Mouse (Mus musculus) limb, embryonic 15.5 days (tissue): ENCODE data around the gene Plod2. TPM values are rescaled to one million over a fixed set of nuclear protein-coding genes. Genes with fewer than 3 reads are reported as not detected.

Experiments
- ATAC-seq: fragments of 200-750 bp; cut with Nextera tagmentation; 2 replicates; pipeline ENCODE4 v1.8.0; 2017; ENCODE audit warnings: low read depth, moderate TSS enrichment; ENCODE audit not compliant: insufficient number of reproducible peaks, low FRiP score, low TSS enrichment
- H3K27ac ChIP-seq: fragments of 300-500 bp; sonication (generic); 2 replicates; pipeline ENCODE4 v1.5.1; 2015; ENCODE audit warnings: moderate library complexity, mild to moderate bottlenecking, inconsistent platforms
- H3K27me3 ChIP-seq: fragments of 300-500 bp; sonication (generic); 2 replicates; pipeline ENCODE4 v1.6.1; 2015; ENCODE audit warnings: inconsistent platforms
- H3K36me3 ChIP-seq: fragments of 300-500 bp; sonication (generic); 2 replicates; pipeline ENCODE4 v1.6.1; 2015; ENCODE audit warnings: inconsistent platforms
- H3K4me1 ChIP-seq: fragments of 300-500 bp; sonication (generic); 2 replicates; pipeline ENCODE4 v1.6.1; 2015; ENCODE audit warnings: inconsistent platforms
- H3K4me2 ChIP-seq: fragments of 300-500 bp; sonication (generic); 2 replicates; pipeline ENCODE4 v1.6.1; 2015; ENCODE audit warnings: mild to moderate bottlenecking, inconsistent platforms
- H3K4me3 ChIP-seq: fragments of 300-500 bp; sonication (generic); 2 replicates; pipeline ENCODE4 v1.5.1; 2015; ENCODE audit warnings: mild to moderate bottlenecking, inconsistent platforms
- H3K9ac ChIP-seq: fragments of 300-500 bp; sonication (generic); 2 replicates; pipeline ENCODE4 v1.6.1; 2015; ENCODE audit warnings: inconsistent platforms
- H3K9me3 ChIP-seq: fragments of 300-500 bp; sonication (generic); 2 replicates; pipeline ENCODE4 v1.6.1; 2016; ENCODE audit warnings: inconsistent platforms
- WGBS: fragments of 180-500 bp; shearing (Covaris S2); methylation state at CpG from one replicate; pipeline ENCODE4 v1.1.7; 2015; 5-methylcytosine and 5-hydroxymethylcytosine counted together
- polyA plus RNA-seq: library from polyadenylated mRNA; unstranded; fragments of >200 nt; fragmentation: Nextera tagmentation; extraction: Ambion mirVana; gene quantifications from 2 replicates; pipeline ENCODE4 v1.2.1, GENCODE M21; 2015

Plod2 gene
- polyA plus RNA-seq, 1 experiment from 2014 or later = 55.2 TPM

GRCm38 (mm10) chr9:92603541-92603940 is 61.5 kb downstream of the Plod2 start:
- Histone ChIP-seq H3K4me3 (no peak overlapping the region), H3K4me1 (no peaks in the 10 kb centered on the region), H3K9ac (no peak overlapping the region), H3K4me2 (no peak overlapping the region), H3K9me3 (no peaks in the 10 kb centered on the region), H3K36me3 (peaks cover 21% of the 10 kb centered on the region), H3K27ac (no peak overlapping the region), H3K27me3 (no peaks in the 10 kb centered on the region)
- 77% methylated on average over 4 of the region's 4 CpGs for WGBS
- ATAC-seq = no peak

DNA sequence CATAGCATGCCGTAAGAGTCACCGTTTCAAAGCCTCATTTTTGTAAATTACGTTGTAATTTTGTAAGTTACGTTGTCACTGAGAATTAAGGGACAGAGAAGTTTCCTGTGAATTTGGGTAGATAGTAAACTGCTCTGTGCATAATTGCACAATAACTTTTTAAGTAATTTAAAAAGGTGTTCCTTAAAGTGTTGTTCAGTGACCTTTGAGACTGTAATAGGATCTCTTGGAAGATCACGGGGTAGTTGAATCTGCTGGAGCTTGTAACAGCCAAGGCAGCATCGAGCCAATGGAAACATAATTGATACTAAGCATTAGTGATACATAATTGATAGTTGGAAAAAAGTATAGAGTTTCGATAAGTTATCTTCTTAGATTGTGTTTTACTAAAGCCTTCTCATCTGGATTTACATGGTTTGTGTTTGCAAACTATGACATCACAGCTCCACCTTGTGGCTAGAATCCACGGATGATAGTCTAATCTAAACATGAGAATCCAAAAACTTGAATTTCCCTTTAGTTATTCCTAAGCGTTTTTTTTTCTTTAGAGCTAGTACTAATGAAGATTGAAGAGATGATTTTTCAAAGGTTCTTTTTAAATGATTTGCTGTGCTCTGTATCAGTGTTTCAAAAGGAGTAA is 68.7 kb downstream of the Plod2 start:
- H3K9ac ChIP-seq = no peak overlapping the region
- H3K4me1 ChIP-seq = 0 out of 2 replicates have a peak, but pooled peaks cover 3% of the 10 kb centered on the region
- peaks cover 9% of the 10 kb centered on the region; the same call in 1 of the 2 replicates for H3K36me3 ChIP-seq
- ATAC-seq = no peak
- WGBS = 47% methylated on average over 9 of the region's 9 CpGs
- H3K4me3 ChIP-seq = no peak overlapping the region
- H3K4me2 ChIP-seq = no peak overlapping the region
- no peak overlapping the region for H3K27ac ChIP-seq
- H3K9me3 ChIP-seq = no peaks in the 10 kb centered on the region
- no peaks in the 10 kb centered on the region for H3K27me3 ChIP-seq

GRCm38 (mm10) chr9:92612641-92613040 is 70.6 kb downstream of the Plod2 start:
- no peak overlapping the region for H3K9ac ChIP-seq
- WGBS = 82% methylated on average over 15 of the region's 15 CpGs
- H3K4me2 ChIP-seq = no peak overlapping the region

GRCm38 (mm10) chr9:92613206-92613605 is 71.2 kb downstream of the Plod2 start:
- Histone ChIP-seq H3K4me1 (0 out of 2 replicates have a peak, but pooled peaks cover 3% of the 10 kb centered on the region), H3K27me3 (no peaks in the 10 kb centered on the region), H3K36me3 (0 out of 2 replicates have a peak, but pooled peaks cover 2% of the 10 kb centered on the region), H3K27ac (no peak overlapping the region), H3K9ac (no peak overlapping the region), H3K9me3 (no peaks in the 10 kb centered on the region), H3K4me2 (no peak overlapping the region), H3K4me3 (no peak overlapping the region)
- ATAC-seq = no peak
- WGBS = 73% methylated on average over 8 of the region's 8 CpGs

More at GRCm38 (mm10) chr9:92612641-92613040, 70.6 kb downstream of the Plod2 start:
- H3K36me3 ChIP-seq = 0 out of 2 replicates have a peak, but pooled peaks cover 4% of the 10 kb centered on the region
- no peak overlapping the region for H3K4me3 ChIP-seq
- 0 out of 2 replicates have a peak, but pooled peaks cover 3% of the 10 kb centered on the region for H3K4me1 ChIP-seq
- no peaks in the 10 kb centered on the region for H3K9me3 ChIP-seq
- H3K27ac ChIP-seq = no peak overlapping the region
- H3K27me3 ChIP-seq = no peaks in the 10 kb centered on the region
- ATAC-seq = no peak

GRCm38 (mm10) chr9:92616418-92616817 is 74.4 kb downstream of the Plod2 start:
- ATAC-seq = no peak
- WGBS = 92% methylated on average over 2 of the region's 2 CpGs
- H3K27me3 ChIP-seq = no peaks in the 10 kb centered on the region

GRCm38 (mm10) chr9:92617376-92617775 is 75.4 kb downstream of the Plod2 start:
- Histone ChIP-seq H3K27me3 (no peaks in the 10 kb centered on the region), H3K4me1 (0 out of 2 replicates have a peak, but pooled peaks cover 2% of the 10 kb centered on the region), H3K36me3 (no peaks in the 10 kb centered on the region), H3K4me2 (no peak overlapping the region), H3K4me3 (no peak overlapping the region), H3K9ac (no peak overlapping the region), H3K27ac (no peak overlapping the region), H3K9me3 (no peaks in the 10 kb centered on the region)
- ATAC-seq = no peak
- 57% methylated on average over 2 of the region's 2 CpGs for WGBS

More at GRCm38 (mm10) chr9:92616418-92616817, 74.4 kb downstream of the Plod2 start:
- H3K4me1 ChIP-seq = 0 out of 2 replicates have a peak, but pooled peaks cover 3% of the 10 kb centered on the region
- no peak overlapping the region for H3K27ac ChIP-seq
- no peak overlapping the region for H3K9ac ChIP-seq
- no peaks in the 10 kb centered on the region for H3K36me3 ChIP-seq
- H3K4me3 ChIP-seq = no peak overlapping the region
- no peaks in the 10 kb centered on the region for H3K9me3 ChIP-seq
- no peak overlapping the region for H3K4me2 ChIP-seq

- Histone ChIP-seq H3K4me1 (no peaks in the 10 kb centered on the region), H3K9me3 (no peaks in the 10 kb centered on the region), H3K9ac (no peak overlapping the region), H3K4me2 (no peak overlapping the region), H3K36me3 (no peaks in the 10 kb centered on the region), H3K4me3 (no peak overlapping the region), H3K27ac (no peak overlapping the region), H3K27me3 (no peaks in the 10 kb centered on the region)
- no peak for ATAC-seq
- 81% methylated on average over 1 of the region's 1 CpGs for WGBS
Observed at GRCm38 (mm10) chr9:92620088-92620487, 78.1 kb downstream of the Plod2 start.

- Histone ChIP-seq H3K36me3 (no peaks in the 10 kb centered on the region), H3K9me3 (no peaks in the 10 kb centered on the region), H3K4me3 (no peak overlapping the region), H3K27me3 (no peaks in the 10 kb centered on the region), H3K9ac (no peak overlapping the region), H3K4me2 (no peak overlapping the region), H3K4me1 (no peaks in the 10 kb centered on the region), H3K27ac (no peak overlapping the region)
- WGBS = 56% methylated on average over 3 of the region's 3 CpGs
- no peak for ATAC-seq
Observed at GRCm38 (mm10) chr9:92621246-92621645, 79.2 kb downstream of the Plod2 start.

DNA sequence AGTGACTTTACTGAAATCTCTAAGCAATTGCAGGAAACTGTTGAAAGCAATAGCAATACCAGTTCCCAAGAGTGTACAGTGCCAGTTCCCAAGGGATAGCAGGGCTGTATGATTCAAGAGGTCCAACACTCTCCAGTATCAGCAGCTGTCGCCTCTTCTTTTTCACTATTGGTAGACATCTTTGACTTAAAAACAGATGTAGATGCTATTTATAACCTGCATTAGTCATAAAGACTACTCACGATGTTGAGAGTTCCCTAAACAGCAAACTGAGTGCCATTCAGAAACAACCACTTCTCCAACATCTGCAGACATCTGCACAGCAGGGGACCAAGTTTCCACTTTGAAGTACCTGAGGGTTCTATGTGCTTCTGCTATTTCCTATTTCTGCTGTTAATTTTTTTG is 79.9 kb downstream of the Plod2 start:
- Histone ChIP-seq H3K27me3 (no peaks in the 10 kb centered on the region), H3K4me1 (no peaks in the 10 kb centered on the region)

DNA sequence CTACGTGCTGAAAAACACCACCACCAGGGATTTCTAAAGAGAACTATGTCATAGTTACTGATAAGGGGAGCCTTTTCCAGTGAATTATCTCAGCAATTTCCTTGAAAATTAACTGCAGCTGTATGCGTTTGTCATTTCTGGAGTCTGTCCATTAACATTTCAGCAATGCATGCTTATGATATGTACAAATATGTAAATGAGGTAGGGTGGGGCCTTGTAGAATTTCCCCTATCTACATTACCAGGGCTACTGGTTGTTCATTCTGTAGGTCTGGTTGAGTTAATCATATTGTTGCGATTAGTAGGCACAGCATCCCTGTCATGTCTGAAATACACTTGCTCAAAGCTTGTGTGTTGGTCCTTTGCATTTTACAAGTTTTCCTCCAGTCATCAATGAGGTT is 92.8 kb downstream of the Plod2 start:
- Histone ChIP-seq H3K9ac (no peak overlapping the region), H3K27me3 (no peaks in the 10 kb centered on the region), H3K4me1 (no peaks in the 10 kb centered on the region), H3K9me3 (no peaks in the 10 kb centered on the region), H3K27ac (no peak overlapping the region), H3K36me3 (no peaks in the 10 kb centered on the region), H3K4me3 (no peak overlapping the region), H3K4me2 (no peak overlapping the region)
- WGBS = 79% methylated on average over 3 of the region's 3 CpGs
- ATAC-seq = no peak

More for the DNA sequence above, 79.9 kb downstream of the Plod2 start:
- Histone ChIP-seq H3K36me3 (no peaks in the 10 kb centered on the region), H3K27ac (no peak overlapping the region), H3K9ac (no peak overlapping the region), H3K4me3 (no peak overlapping the region), H3K4me2 (no peak overlapping the region), H3K9me3 (no peaks in the 10 kb centered on the region)
- ATAC-seq = no peak
- 42% methylated on average over 2 of the region's 2 CpGs for WGBS

- H3K4me2 ChIP-seq = no peak overlapping the region
- WGBS = 61% methylated on average over 6 of the region's 6 CpGs
- no peak for ATAC-seq
- H3K27me3 ChIP-seq = no peaks in the 10 kb centered on the region
- no peaks in the 10 kb centered on the region for H3K9me3 ChIP-seq
- no peak overlapping the region for H3K27ac ChIP-seq
- no peaks in the 10 kb centered on the region for H3K4me1 ChIP-seq
- H3K36me3 ChIP-seq = no peaks in the 10 kb centered on the region
- no peak overlapping the region for H3K9ac ChIP-seq
- H3K4me3 ChIP-seq = no peak overlapping the region
Observed at GRCm38 (mm10) chr9:92639200-92639897, 97.3 kb downstream of the Plod2 start.

DNA sequence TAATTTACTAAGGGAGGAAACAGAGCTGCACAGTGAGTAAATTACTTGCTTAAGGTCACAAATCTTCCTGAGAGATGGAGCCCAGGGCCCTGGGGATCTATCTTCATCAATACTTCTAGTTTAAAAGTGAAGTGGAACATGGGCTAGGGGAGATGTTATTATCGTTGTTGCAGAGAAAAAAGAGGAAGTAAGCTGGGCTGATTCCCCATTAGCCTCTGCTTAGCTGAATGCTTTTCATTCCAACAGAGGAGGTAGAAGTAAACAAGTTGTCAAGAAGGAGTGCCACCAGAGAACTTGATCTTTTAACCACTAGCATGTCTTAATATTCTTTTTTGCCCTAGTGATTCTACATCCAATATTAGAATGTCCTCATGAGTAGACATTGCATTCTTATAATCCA is 99.7 kb downstream of the Plod2 start:
- no peak overlapping the region for H3K4me2 ChIP-seq
- ATAC-seq = no peak

More for the DNA sequence above, 99.7 kb downstream of the Plod2 start:
- Histone ChIP-seq H3K9me3 (no peaks in the 10 kb centered on the region), H3K36me3 (no peaks in the 10 kb centered on the region), H3K27ac (no peak overlapping the region), H3K4me1 (no peaks in the 10 kb centered on the region), H3K4me3 (no peak overlapping the region), H3K9ac (no peak overlapping the region), H3K27me3 (no peaks in the 10 kb centered on the region)
- WGBS = 59% methylated on average over 1 of the region's 1 CpGs
